Mouse (Mus musculus) heart, adult 2 months (tissue): Measurements from ENCODE around the gene Zfand3.

Experiments used
- CTCF ChIP-seq: fragments of 200-600 bp; IDR thresholded peaks from 2 replicates; pipeline ENCODE4 v1.8.1; 2022; ENCODE audit warnings: antibody characterized with exemption, mild to moderate bottlenecking, moderate library complexity
- POLR2A ChIP-seq: fragments of 200-500 bp; IDR thresholded peaks from 2 replicates; pipeline ENCODE4 v1.6.1; 2011; ENCODE audit warnings: mild to moderate bottlenecking, low read depth, low read length, control low read depth; ENCODE audit not compliant: insufficient read depth

DNA sequence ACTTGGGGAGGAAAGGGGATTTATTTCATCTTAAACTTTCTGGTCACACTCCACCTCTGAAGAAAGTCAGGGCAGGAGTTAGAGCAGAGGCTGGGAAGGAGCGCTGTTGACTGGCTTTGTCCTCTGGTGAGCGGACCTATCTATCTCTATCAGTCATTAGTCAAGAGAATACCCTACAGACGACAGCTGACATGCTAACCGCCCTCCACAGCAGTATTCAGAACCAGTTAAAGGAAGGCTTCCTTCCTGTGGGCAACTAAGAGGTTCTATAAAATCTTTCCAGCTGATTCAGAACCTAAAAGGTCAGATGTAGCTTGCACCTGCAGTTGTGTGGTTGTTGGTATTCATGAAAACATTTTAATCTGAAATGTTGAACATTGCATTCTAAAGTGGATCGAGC, 154.8 kb downstream of the Zfand3 start:
- TF ChIP-seq POLR2A: no peak
- no peak for TF ChIP-seq CTCF
